Mouse (Mus musculus) kidney, adult 2 months (tissue): Measurements from ENCODE around the gene Abca7.

Experiments
- CTCF ChIP-seq: fragments of 200-500 bp; conservative IDR thresholded peaks from 2 replicates; pipeline ENCODE4 v1.5.1; 2011; ENCODE audit warnings: low read depth, mild to moderate bottlenecking, control low read depth, low read length, moderate library complexity, mixed read lengths; ENCODE audit not compliant: insufficient read depth, insufficient read length
- POLR2A ChIP-seq: fragments of 200-500 bp; IDR thresholded peaks from one replicate; pipeline ENCODE4 v1.6.1; 2011; ENCODE audit warnings: low read depth, low read length, control low read depth

DNA sequence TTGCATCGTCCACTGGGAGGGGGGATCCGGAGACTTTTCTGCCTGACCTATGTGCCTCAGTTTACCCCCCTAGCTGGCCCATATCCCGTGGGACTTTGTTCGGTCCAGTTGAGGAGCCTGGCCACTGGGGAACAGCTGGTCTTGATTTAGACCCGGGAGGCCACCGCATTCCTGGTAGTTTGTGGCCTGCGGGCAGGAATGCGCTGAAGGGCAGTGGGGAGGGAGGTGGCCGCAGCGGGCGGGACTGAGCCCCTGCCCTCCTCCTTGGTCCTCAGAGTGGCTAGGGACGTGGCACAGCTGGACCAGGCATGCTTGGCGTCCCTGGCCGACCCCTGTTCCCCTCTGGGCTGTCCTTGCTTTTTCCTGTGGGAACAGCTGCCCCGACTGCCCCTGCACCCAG lies 6.4 kb upstream of the Abca7 start:
- TF ChIP-seq CTCF (no peak), POLR2A (no peak)
